Mouse (Mus musculus) heart, embryonic 13.5 days (tissue): ENCODE results near the gene Tssk2. TPM values are rescaled to one million over a fixed set of nuclear protein-coding genes. Genes with fewer than 3 reads are reported as not detected.

Experiments used
- ATAC-seq: fragments of 200-750 bp; cut with Nextera tagmentation; 2 replicates; pipeline ENCODE4 v1.8.0; 2017; ENCODE audit warnings: moderate TSS enrichment; ENCODE audit not compliant: insufficient number of reproducible peaks, low FRiP score, low TSS enrichment; ENCODE audit errors: extremely low read depth
- H3K27ac ChIP-seq: fragments of 300-500 bp; sonication (generic); replicated peaks from 2 replicates; pipeline ENCODE4 v1.5.1; 2015; ENCODE audit warnings: moderate library complexity, mild to moderate bottlenecking, inconsistent platforms
- H3K27me3 ChIP-seq: fragments of 300-500 bp; sonication (generic); replicated peaks from 2 replicates; pipeline ENCODE4 v1.6.1; 2015; ENCODE audit warnings: mild to moderate bottlenecking, inconsistent platforms
- H3K36me3 ChIP-seq: fragments of 300-500 bp; sonication (generic); 2 replicates; pipeline ENCODE4 v1.6.1; 2015; ENCODE audit warnings: mild to moderate bottlenecking, inconsistent platforms
- H3K4me1 ChIP-seq: fragments of 300-500 bp; sonication (generic); 2 replicates; pipeline ENCODE4 v1.6.1; 2015; ENCODE audit warnings: inconsistent platforms
- H3K4me2 ChIP-seq: fragments of 300-500 bp; sonication (generic); 2 replicates; pipeline ENCODE4 v1.6.1; 2015; ENCODE audit warnings: inconsistent platforms, mild to moderate bottlenecking, moderate library complexity
- H3K4me3 ChIP-seq: fragments of 300-500 bp; sonication (generic); 2 replicates; pipeline ENCODE4 v1.5.1; 2015; ENCODE audit warnings: moderate library complexity, mild to moderate bottlenecking, inconsistent platforms
- H3K9ac ChIP-seq: fragments of 300-500 bp; sonication (generic); 2 replicates; pipeline ENCODE4 v1.6.1; 2015; ENCODE audit warnings: inconsistent platforms, mild to moderate bottlenecking, moderate library complexity
- H3K9me3 ChIP-seq: fragments of 300-500 bp; sonication (generic); 2 replicates; pipeline ENCODE4 v1.6.1; 2016; ENCODE audit warnings: inconsistent platforms
- whole genome bisulfite sequencing: fragments of 180-500 bp; shearing (Covaris S2); methylation state at CpG from one replicate; pipeline ENCODE4 v1.1.7; 2015; ENCODE audit warnings: mixed read lengths; 5-methylcytosine and 5-hydroxymethylcytosine counted together
- polyA plus RNA-seq: library from polyadenylated mRNA; unstranded; fragments of >200 nt; fragmentation: Nextera tagmentation; extraction: Ambion mirVana; gene quantifications from 2 replicates; pipeline ENCODE4 v1.2.1, GENCODE M21; 2015

Gene Tssk2
- polyA plus RNA-seq, 1 experiment from 2014 or later = not detected

GRCm38 (mm10) chr16:17875174-17875573 is 23.3 kb upstream of the Tssk2 start:
- no peaks in the 10 kb centered on the region for H3K9me3 ChIP-seq
- H3K27me3 ChIP-seq = no peaks in the 10 kb centered on the region
- peaks cover 66% of the 10 kb centered on the region for H3K4me1 ChIP-seq
- 0 out of 2 replicates have a peak overlapping the region, but pooled peaks have one; percentile 2 for H3K4me2 ChIP-seq
- H3K4me3 ChIP-seq = no peak overlapping the region
- ATAC-seq = no peak
- H3K27ac ChIP-seq = peak overlapping the region; percentile 61
- 23% methylated on average over 4 of the region's 4 CpGs for WGBS
- no peak overlapping the region for H3K9ac ChIP-seq
- H3K36me3 ChIP-seq = peaks cover 26% of the 10 kb centered on the region

GRCm38 (mm10) chr16:17876096-17876495 is 22.3 kb upstream of the Tssk2 start:
- Histone ChIP-seq H3K4me2 (no peak overlapping the region), H3K9ac (no peak overlapping the region), H3K27ac (no peak overlapping the region), H3K4me3 (no peak overlapping the region), H3K9me3 (no peaks in the 10 kb centered on the region), H3K36me3 (peaks cover 17% of the 10 kb centered on the region), H3K27me3 (no peaks in the 10 kb centered on the region), H3K4me1 (peaks cover 63% of the 10 kb centered on the region)
- WGBS = 90% methylated on average over 1 of the region's 1 CpGs
- no peak for ATAC-seq

- peaks cover 53% of the 10 kb centered on the region for H3K4me1 ChIP-seq
- ATAC-seq = no peak
- H3K9ac ChIP-seq = no peak overlapping the region
- no peak overlapping the region for H3K27ac ChIP-seq
- no peaks in the 10 kb centered on the region for H3K27me3 ChIP-seq
- no peak overlapping the region for H3K4me3 ChIP-seq
- WGBS = 81% methylated on average over 4 of the region's 4 CpGs
- peaks cover 17% of the 10 kb centered on the region for H3K36me3 ChIP-seq
- H3K9me3 ChIP-seq = no peaks in the 10 kb centered on the region
- H3K4me2 ChIP-seq = no peak overlapping the region
These were observed 18.9 kb upstream of the Tssk2 start for GRCm38 (mm10) chr16:17879571-17879970.

DNA sequence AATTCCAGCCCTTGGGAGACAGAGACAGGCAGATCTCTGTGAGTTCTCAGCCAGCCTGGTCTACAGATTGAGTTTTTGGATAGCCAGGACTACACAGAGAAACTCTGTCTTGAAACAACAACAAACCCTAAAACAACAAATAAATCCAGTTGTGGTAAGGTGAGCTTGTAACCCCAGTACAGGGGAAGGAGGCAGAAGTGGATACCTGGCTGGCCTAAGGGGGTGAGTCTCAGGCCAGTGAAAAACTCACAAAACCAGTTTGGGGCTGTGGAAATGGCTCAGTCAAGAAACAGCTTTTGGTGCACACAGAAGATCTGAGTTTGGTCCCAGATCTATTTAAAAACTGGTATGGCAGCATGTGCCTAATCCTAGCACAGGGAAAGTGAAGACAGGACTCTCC is 16.2 kb upstream of the Tssk2 start:
- H3K4me1 ChIP-seq = peaks cover 46% of the 10 kb centered on the region
- peaks cover 19% of the 10 kb centered on the region for H3K36me3 ChIP-seq
- no peak for ATAC-seq
- H3K9me3 ChIP-seq = no peaks in the 10 kb centered on the region
- H3K9ac ChIP-seq = no peak overlapping the region
- no peaks in the 10 kb centered on the region for H3K27me3 ChIP-seq
- no peak overlapping the region for H3K4me2 ChIP-seq
- H3K4me3 ChIP-seq = no peak overlapping the region
- H3K27ac ChIP-seq = no peak overlapping the region

GRCm38 (mm10) chr16:17884116-17884515 is 14.3 kb upstream of the Tssk2 start:
- no peak for ATAC-seq
- H3K27me3 ChIP-seq = no peaks in the 10 kb centered on the region
- H3K4me1 ChIP-seq = peaks cover 40% of the 10 kb centered on the region
- no peak overlapping the region for H3K9ac ChIP-seq
- H3K9me3 ChIP-seq = no peaks in the 10 kb centered on the region
- H3K4me2 ChIP-seq = no peak overlapping the region
- no peak overlapping the region for H3K27ac ChIP-seq
- 56% methylated on average over 6 of the region's 6 CpGs for WGBS
- H3K36me3 ChIP-seq = peaks cover 19% of the 10 kb centered on the region; the same call in 1 of the 2 replicates
- H3K4me3 ChIP-seq = no peak overlapping the region

DNA sequence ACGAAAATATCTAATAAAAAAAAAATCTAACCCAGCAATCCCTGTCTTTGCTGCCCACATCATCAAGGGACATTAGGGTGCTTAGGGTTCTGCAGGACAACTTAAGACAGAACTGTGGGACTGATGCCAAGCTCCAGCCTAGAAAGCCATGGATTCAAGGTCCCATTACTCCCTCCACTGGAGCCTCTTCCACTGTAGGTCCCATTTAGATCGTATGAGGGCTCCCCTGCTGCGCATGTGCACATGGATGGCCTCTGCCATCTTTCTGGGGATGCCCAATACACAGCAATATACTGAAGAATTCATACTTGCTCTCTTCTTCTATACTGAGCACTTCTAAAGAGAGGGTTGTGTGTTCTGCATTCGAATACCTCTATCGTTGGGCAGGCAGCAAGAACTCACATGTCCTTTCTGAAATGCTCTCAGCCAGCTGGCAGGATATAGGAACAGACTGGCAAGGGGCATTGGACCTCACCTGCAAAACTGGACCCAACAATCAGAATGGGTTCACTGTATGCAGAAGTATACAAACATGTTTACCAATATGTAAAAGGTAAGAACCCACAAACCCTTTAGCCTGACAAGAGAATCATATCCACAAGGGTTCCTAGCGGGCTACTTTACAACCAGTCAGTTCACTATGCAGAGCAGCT is 8.6 kb upstream of the Tssk2 start:
- Histone ChIP-seq H3K9ac (peak overlapping the region; percentile 98), H3K4me1 (peaks cover 30% of the 10 kb centered on the region), H3K9me3 (no peaks in the 10 kb centered on the region), H3K27me3 (no peaks in the 10 kb centered on the region), H3K4me2 (peak overlapping the region; percentile 89), H3K27ac (0 out of 2 replicates have a peak overlapping the region, but pooled peaks have one; percentile 98), H3K4me3 (peak overlapping the region; percentile 95), H3K36me3 (peaks cover 2% of the 10 kb centered on the region; the same call in 1 of the 2 replicates)
- no peak for ATAC-seq
- WGBS = 80% methylated on average over 6 of the region's 6 CpGs

DNA sequence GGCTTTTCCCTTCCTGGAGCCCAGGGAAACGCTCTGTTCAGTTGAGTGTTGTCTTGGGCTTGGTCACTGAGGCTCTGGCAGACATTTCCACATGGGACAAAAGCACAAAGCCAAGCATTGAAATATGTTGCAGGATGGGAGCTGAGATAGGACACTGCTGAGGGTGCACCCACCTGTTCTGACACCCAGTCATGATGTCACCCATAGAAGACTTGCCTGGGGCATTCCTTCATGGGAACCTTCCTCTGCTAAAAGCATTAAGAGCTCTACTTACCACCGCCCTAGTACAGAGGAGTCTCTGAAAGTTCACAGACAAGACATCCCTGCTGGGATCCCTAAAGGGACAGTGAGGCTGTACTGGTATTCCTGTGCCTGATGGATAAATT is 8.1 kb upstream of the Tssk2 start:
- no peak for ATAC-seq
- Histone ChIP-seq H3K4me2 (peak overlapping the region; percentile 89), H3K27ac (peak overlapping the region; percentile 98), H3K9ac (peak overlapping the region; percentile 98), H3K36me3 (no peaks in the 10 kb centered on the region; the same call in 1 of the 2 replicates), H3K27me3 (no peaks in the 10 kb centered on the region), H3K4me1 (peaks cover 30% of the 10 kb centered on the region), H3K9me3 (no peaks in the 10 kb centered on the region), H3K4me3 (peak overlapping the region; percentile 95)
- WGBS = 55% methylated on average over 2 of the region's 2 CpGs

DNA sequence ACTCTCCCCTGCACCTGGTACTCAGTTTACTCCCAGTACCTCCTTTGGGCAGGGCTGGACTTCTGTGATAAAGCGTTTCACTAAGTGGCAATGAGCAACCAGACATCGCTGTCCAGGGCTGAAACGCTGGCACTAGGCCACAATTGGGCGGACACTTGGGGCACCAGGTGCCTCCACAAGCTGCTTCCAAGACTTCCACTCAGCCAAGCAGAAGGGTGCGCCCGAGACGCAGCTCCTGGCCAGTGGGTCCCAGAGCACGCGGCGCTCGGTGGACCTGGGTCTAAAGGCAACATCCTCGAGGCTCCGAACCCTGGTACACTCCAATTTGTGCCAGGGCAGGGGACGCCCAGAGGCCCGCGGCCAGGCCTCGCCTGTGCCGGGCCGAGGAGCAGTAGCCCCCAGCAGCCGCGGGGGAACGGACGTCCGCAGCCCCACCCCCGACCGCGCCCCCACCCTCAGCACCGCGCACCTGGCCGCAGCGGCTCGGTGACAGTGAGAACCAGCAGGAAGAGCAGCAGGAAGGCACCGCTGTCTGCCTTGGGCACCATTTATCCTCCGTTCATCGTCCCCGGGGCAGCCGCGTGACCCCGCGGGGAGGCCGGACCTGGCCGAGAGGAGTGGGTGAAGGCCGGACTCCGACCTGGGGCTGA is 7.4 kb upstream of the Tssk2 start:
- peak overlapping the region; percentile 98 for H3K9ac ChIP-seq
- WGBS = under 1% methylated on average over 44 of the region's 44 CpGs
- H3K4me1 ChIP-seq = peaks cover 30% of the 10 kb centered on the region
- H3K4me3 ChIP-seq = peak overlapping the region; percentile 95
- peak; percentile 65 for ATAC-seq
- no peaks in the 10 kb centered on the region for H3K27me3 ChIP-seq
- peak overlapping the region; percentile 89 for H3K4me2 ChIP-seq
- no peaks in the 10 kb centered on the region; the same call in 1 of the 2 replicates for H3K36me3 ChIP-seq
- H3K9me3 ChIP-seq = no peaks in the 10 kb centered on the region
- peak overlapping the region; percentile 98 for H3K27ac ChIP-seq

DNA sequence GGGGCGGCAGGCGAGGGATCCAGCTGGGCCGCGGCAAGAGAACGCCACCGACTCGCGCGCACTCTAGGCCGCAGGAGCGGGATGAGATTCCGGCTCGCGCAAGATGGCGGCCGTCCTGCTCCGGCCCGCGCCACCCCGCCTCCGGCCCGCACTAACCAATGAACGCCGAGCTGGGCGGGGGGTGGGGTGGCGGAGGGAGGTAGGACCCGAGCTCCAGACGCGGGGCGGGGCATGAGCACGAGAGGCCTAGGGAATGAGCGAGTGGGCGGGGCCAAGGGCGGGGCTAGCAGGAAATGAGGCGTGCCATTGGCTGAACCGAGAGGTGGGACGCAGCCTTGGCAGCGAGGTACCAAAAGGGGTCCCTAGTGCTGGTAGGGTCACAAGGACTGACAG is 6.9 kb upstream of the Tssk2 start, which contains the start of gene Gm20518:
Gene Gm20518 (minus strand): TSS at position 105 of the 393 bp plus-strand sequence.
- under 1% methylated on average over 38 of the region's 38 CpGs for WGBS
- H3K36me3 ChIP-seq = no peaks in the 10 kb centered on the region; the same call in 1 of the 2 replicates
- H3K27me3 ChIP-seq = no peaks in the 10 kb centered on the region
- H3K4me2 ChIP-seq = peak within 1 kb of the TSS; percentile 89
- H3K9ac ChIP-seq = peak within 1 kb of the TSS; percentile 98
- H3K27ac ChIP-seq = peak within 1 kb of the TSS; percentile 98
- ATAC-seq = peak; percentile 96
- H3K4me3 ChIP-seq = peak within 1 kb of the TSS; percentile 95
- H3K4me1 ChIP-seq = peaks cover 30% of the 10 kb centered on the region
- no peaks in the 10 kb centered on the region for H3K9me3 ChIP-seq

DNA sequence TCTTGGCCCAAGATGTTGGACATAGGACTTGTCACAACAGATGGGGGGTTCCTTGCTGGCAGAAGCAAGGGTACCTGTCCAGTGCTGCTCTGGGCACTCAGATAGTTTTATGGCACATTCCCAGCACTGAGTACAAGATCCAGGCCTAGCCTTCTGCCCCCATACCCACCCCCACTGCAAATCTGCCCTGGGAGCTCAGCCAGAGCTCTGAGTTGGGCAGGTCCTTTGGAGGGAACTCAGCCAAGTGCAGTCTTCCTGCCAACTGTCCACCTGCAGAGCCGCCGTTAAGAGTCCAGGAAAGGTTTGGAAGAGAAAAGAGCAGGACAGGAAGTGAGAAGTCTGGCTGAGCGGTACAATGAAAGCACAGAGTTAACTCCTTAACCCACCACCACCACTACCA is 5.8 kb upstream of the Tssk2 start:
- H3K36me3 ChIP-seq = no peaks in the 10 kb centered on the region; the same call in 1 of the 2 replicates
- H3K4me3 ChIP-seq = no peak overlapping the region
- H3K27me3 ChIP-seq = no peaks in the 10 kb centered on the region
- peak overlapping the region; percentile 53; the same call in 1 of the 2 replicates for H3K27ac ChIP-seq
- peak overlapping the region; percentile 66; the same call in 1 of the 2 replicates for H3K9ac ChIP-seq
- ATAC-seq = no peak
- H3K4me1 ChIP-seq = peaks cover 26% of the 10 kb centered on the region
- WGBS = 42% methylated on average over 3 of the region's 3 CpGs
- H3K4me2 ChIP-seq = no peak overlapping the region
- H3K9me3 ChIP-seq = no peaks in the 10 kb centered on the region

DNA sequence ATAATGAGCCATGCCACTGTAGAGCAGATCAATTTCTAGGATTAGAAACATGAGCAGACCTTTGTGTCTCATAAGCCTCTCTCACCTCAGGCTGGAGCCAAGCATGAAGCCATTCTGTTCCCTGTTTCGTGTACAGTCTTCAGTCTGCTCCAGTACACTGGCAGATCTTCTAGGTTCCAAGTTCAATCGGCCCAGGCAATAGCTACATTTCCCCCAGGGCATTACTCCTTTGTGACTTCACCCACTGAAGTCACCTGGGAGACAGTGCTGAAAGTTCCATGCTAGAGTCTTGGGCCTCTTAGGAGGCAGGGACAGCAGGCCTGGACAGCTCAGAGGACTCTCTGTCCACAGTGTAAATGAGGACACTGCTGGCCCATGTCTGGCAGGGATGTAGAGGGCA is 4.5 kb upstream of the Tssk2 start, which contains the start of gene Tssk1:
Gene Tssk1 (plus strand): TSS at position 301 of the 400 bp plus-strand sequence.
- Histone ChIP-seq H3K4me3 (no peak within 1 kb of the TSS), H3K9ac (no peak within 1 kb of the TSS), H3K4me2 (no peak within 1 kb of the TSS), H3K9me3 (no peaks in the 10 kb centered on the region), H3K36me3 (peaks cover 10% of the 10 kb centered on the region), H3K4me1 (peaks cover 26% of the 10 kb centered on the region), H3K27me3 (no peaks in the 10 kb centered on the region), H3K27ac (no peak within 1 kb of the TSS)
- 84% methylated on average over 2 of the region's 2 CpGs for WGBS
- no peak for ATAC-seq
